Comparison of ENCODE assay signal across 8 mouse cellular contexts in genomic region chr6:134830776-134831175, GRCm38 (mm10). TPM values are rescaled to one million over a fixed set of nuclear protein-coding genes. Genes with fewer than 3 reads are reported as not detected.
DNase-seq lines count a peak whose midpoint lies in the region; ATAC-seq and TF ChIP-seq lines count a peak whose summit lies in the region.

No protein-coding gene starts in this region.

- intact Hi-C loops in left cerebral cortex, adult 2 months (cut with DNase I), result loop anchor here (2.0 kb wide), 1 partner anchor 38 kb away; the partner anchor contains the start of gene Dusp16
- intact Hi-C loops in gastrocnemius, postnatal 36 days (cut with DNase I), result no loop called here

- peak overlapping the region; percentile 57 for H3K4me3 ChIP-seq in left cerebral cortex, adult 2 months
- H3K4me3 ChIP-seq in cortical plate, adult 2 months (ENCODE audit: insufficient read depth, low read length), result peak overlapping the region; percentile 74
- peak overlapping the region; percentile 81 for H3K4me3 ChIP-seq in hindbrain, postnatal 0 days (ENCODE audit: low read length)
- peak overlapping the region; percentile 77 for H3K4me3 ChIP-seq in midbrain, postnatal 0 days (ENCODE audit: low read depth, low read length)

- TF ChIP-seq CTCF in left cerebral cortex, adult 2 months (IDR thresholded peaks at IDR 0.05), result no peak
- TF ChIP-seq CTCF in cortical plate, adult 2 months (IDR thresholded peaks at IDR 0.05; ENCODE audit: extremely low read depth, insufficient read depth, low read length), result no peak
- TF ChIP-seq CTCF in hindbrain, postnatal 0 days (IDR thresholded peaks at IDR 0.05; ENCODE audit: low read depth), result no peak
- TF ChIP-seq CTCF in midbrain, postnatal 0 days (IDR thresholded peaks at IDR 0.05), result no peak

- H3K4me2 ChIP-seq in hindbrain, postnatal 0 days (ENCODE audit: low read depth, low read length), result peak overlapping the region; percentile 77
- H3K4me2 ChIP-seq in midbrain, postnatal 0 days (ENCODE audit: low read depth, low read length, poor library complexity, severe bottlenecking), result peak overlapping the region; percentile 79

- H3K9ac ChIP-seq in hindbrain, postnatal 0 days (replicated peaks; ENCODE audit: low read length), result peak overlapping the region; percentile 83
- H3K9ac ChIP-seq in midbrain, postnatal 0 days (replicated peaks; ENCODE audit: low read length, poor library complexity, severe bottlenecking), result peak overlapping the region; percentile 86

- H3K4me1 ChIP-seq in cortical plate, adult 2 months (ENCODE audit: control insufficient read depth, insufficient read depth, low read length), result no peaks in the 10 kb centered on the region
- 0 out of 2 replicates have a peak, but pooled peaks cover 3% of the 10 kb centered on the region for H3K4me1 ChIP-seq in hindbrain, postnatal 0 days (ENCODE audit: insufficient read depth, low read length)
- H3K4me1 ChIP-seq in midbrain, postnatal 0 days (ENCODE audit: insufficient read depth, low read length), result no peaks in the 10 kb centered on the region

- WGBS in hindbrain, postnatal 0 days, result 3% methylated on average over 10 of the region's 10 CpGs
- 3% methylated on average over 10 of the region's 10 CpGs for WGBS in midbrain, postnatal 0 days

- H3K9me3 ChIP-seq in hindbrain, postnatal 0 days (ENCODE audit: low read length), result no peaks in the 10 kb centered on the region
- H3K9me3 ChIP-seq in midbrain, postnatal 0 days (ENCODE audit: low read length), result no peaks in the 10 kb centered on the region

- ATAC-seq in hindbrain, postnatal 0 days, result no peak
- no peak for ATAC-seq in midbrain, postnatal 0 days (ENCODE audit: low FRiP score)

- no peak for DNase-seq in left cerebral cortex, adult 2 months (ENCODE audit: extremely low spot score in 1 of 2, low spot score in 2 of 2)
- DNase-seq in left cerebral cortex, adult 8-10 months (ENCODE audit: low spot score in 2 of 2), result no peak
- peak; percentile 5 for DNase-seq in hindbrain, postnatal 0 days (ENCODE audit: low spot score)
- peak; percentile 4 for DNase-seq in midbrain, postnatal 0 days (ENCODE audit: low spot score)
- no peak for DNase-seq in layer of hippocampus, postnatal 25 days (ENCODE audit: extremely low spot score in 1 of 2, low spot score in 1 of 2)
- DNase-seq in gastrocnemius, postnatal 36 days, result no peak
- DNase-seq in retina, postnatal 1 day, result no peak

- no peak for TF ChIP-seq POLR2A in cortical plate, adult 2 months (IDR thresholded peaks at IDR 0.05; ENCODE audit: extremely low read depth, insufficient read depth, low read length)

- no peaks in the 10 kb centered on the region for H3K27me3 ChIP-seq in hindbrain, postnatal 0 days (ENCODE audit: insufficient read depth, low read length)
- H3K27me3 ChIP-seq in midbrain, postnatal 0 days (ENCODE audit: insufficient read depth, low read length), result no peaks in the 10 kb centered on the region

- H3K27ac ChIP-seq in left cerebral cortex, adult 2 months, result peak overlapping the region; percentile 96
- no peak overlapping the region for H3K27ac ChIP-seq in cortical plate, adult 2 months (ENCODE audit: insufficient read depth, low read length)
- H3K27ac ChIP-seq in hindbrain, postnatal 0 days, result peak overlapping the region; percentile 92
- peak overlapping the region; percentile 90 for H3K27ac ChIP-seq in midbrain, postnatal 0 days (ENCODE audit: low read depth, low read length)

- no peaks in the 10 kb centered on the region for H3K36me3 ChIP-seq in hindbrain, postnatal 0 days (ENCODE audit: insufficient read depth, low read length)
- no peaks in the 10 kb centered on the region for H3K36me3 ChIP-seq in midbrain, postnatal 0 days (ENCODE audit: insufficient read depth, low read length)

RNA-seq across cellular contexts. Expression of gene Crebl2, which starts 0.8 kb away (rescaled TPM):
- total RNA-seq in left cerebral cortex, adult 2 months (2021), result 10 to 100 TPM; 38.4 to 39.3 TPM
- 10 to 100 TPM; 39.0 to 45.3 (median 42.1) TPM for total RNA-seq in left cerebral cortex, adult 8-10 months (2022)
- 32.2 and 32.7 TPM in 2 replicates for polyA plus RNA-seq in cortical plate, adult 2 months (2012; rRNA removed)
- total RNA-seq in hindbrain, postnatal 0 days (2014; rRNA removed), result 2.7 and 4.4 TPM in 2 replicates
- polyA plus RNA-seq in hindbrain, postnatal 0 days (2015; fragmentation: Nextera tagmentation; extraction: Ambion mirVana), result 2.6 and 3.6 TPM in 2 replicates
- total RNA-seq in midbrain, postnatal 0 days (2014; rRNA removed), result 7.0 and 10.0 TPM in 2 replicates
- polyA plus RNA-seq in midbrain, postnatal 0 days (2015; fragmentation: Nextera tagmentation; extraction: Ambion mirVana), result 2.6 and 3.5 TPM in 2 replicates
- total RNA-seq in layer of hippocampus, postnatal 25 days (2021), result 10 to 100 TPM; 26.6 to 33.1 TPM
- 1 to 10 TPM; 6.7 to 8.3 TPM for total RNA-seq in gastrocnemius, postnatal 36 days (2021)

RNA-seq across cellular contexts. Expression of gene Dusp16, which starts 38.4 kb away (rescaled TPM):
- total RNA-seq in left cerebral cortex, adult 2 months (2021), result 10 to 100 TPM in 1 of 2 experiments, 1 to 10 TPM in 1; 9.9 to 11.2 TPM
- total RNA-seq in left cerebral cortex, adult 8-10 months (2022), result 10 to 100 TPM in 3 of 4 experiments, 1 to 10 TPM in 1; 9.9 to 16.3 (median 14.0) TPM
- polyA plus RNA-seq in cortical plate, adult 2 months (2012; rRNA removed), result 8.5 and 9.1 TPM in 2 replicates
- total RNA-seq in hindbrain, postnatal 0 days (2014; rRNA removed), result 6.3 and 7.8 TPM in 2 replicates
- 4.1 and 4.5 TPM in 2 replicates for polyA plus RNA-seq in hindbrain, postnatal 0 days (2015; fragmentation: Nextera tagmentation; extraction: Ambion mirVana)
- 3.9 and 6.6 TPM in 2 replicates for total RNA-seq in midbrain, postnatal 0 days (2014; rRNA removed)
- 2.8 and 3.2 TPM in 2 replicates for polyA plus RNA-seq in midbrain, postnatal 0 days (2015; fragmentation: Nextera tagmentation; extraction: Ambion mirVana)
- total RNA-seq in layer of hippocampus, postnatal 25 days (2021), result 10 to 100 TPM in 1 of 2 experiments, 1 to 10 TPM in 1; 8.9 to 10.4 TPM
- total RNA-seq in gastrocnemius, postnatal 36 days (2021), result 10 to 100 TPM; 14.4 to 16.4 TPM

Comparison
In these comparisons a context has a peak if more than half of its experiments do, and no peak if none do; other contexts are left out.
1. DNase-seq: peak in hindbrain, postnatal 0 days (single experiment) and midbrain, postnatal 0 days (single experiment); none in left cerebral cortex, adult 2 months (0 of 2), left cerebral cortex, adult 8-10 months (0 of 2), layer of hippocampus, postnatal 25 days (0 of 2), gastrocnemius, postnatal 36 days (0 of 2) and retina, postnatal 1 day (single experiment).
2. Peak in every context shown above with its lines, with median percentiles within 50 percentile points of each other: H3K4me3 ChIP-seq.